Mouse (Mus musculus): ENCODE measurements around the gene Hspa1l.

- TF ChIP-seq CTCF (IDR thresholded peaks at IDR 0.05; ENCODE audit: insufficient read depth, low read length) (no peak), POLR2A (IDR thresholded peaks at IDR 0.05; ENCODE audit: borderline replicate concordance, extremely low read depth, low read depth, low read length) (no peak)
Observed at GRCm38 (mm10) chr17:34975581-34976492, 3.3 kb downstream of the Hspa1l start.
